Mouse (Mus musculus) kidney, postnatal 36 days (tissue): ENCODE measurements around the gene Pmpcb.
"Not testable (repeated sequence)": the region's sequence is repeated elsewhere in the genome, so short reads cannot be mapped to it uniquely, and the experiment has no call there.

Source experiments
- DNase-seq, 2 experiments: peaks; one replicate each; pipeline ENCODE4 v3.0.0; 2021 to 2022; ENCODE audit warnings: mixed read lengths in 2 of 2

Pmpcb gene

DNA sequence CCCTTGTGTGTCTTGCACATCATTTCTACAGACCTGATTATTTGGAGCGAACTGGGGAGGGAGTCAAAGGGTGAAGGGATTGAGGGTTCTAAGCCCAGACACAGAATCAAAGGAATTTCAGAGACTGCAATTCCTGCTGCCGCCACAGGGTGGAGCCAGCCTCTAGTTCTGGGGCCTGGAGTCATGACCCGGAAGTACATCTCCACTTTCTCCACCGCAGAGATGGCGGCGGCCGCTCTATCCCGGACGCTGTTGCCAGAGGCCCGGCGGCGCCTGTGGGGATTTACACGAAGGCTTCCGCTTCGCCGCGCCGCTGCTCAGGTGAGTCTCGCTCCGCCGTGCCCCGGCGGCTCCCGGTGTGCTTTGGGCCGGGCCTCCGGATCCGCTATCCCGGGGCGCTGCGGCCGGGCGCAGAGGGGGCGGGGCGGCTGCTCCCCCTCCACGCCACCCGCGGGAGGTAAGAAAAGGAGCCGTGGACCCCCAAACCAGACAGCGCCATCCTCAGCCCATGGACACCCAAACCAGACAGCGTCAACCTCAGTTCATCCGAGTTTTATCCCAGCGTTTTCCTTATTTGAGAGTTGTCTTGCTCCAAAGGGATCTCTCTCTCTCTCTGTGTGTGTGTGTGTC, at the start of gene Pmpcb:
Gene Pmpcb (plus strand): TSS at position 186 of the 630 bp plus-strand sequence.
- peak; percentile 90 to 92 for DNase-seq

DNA sequence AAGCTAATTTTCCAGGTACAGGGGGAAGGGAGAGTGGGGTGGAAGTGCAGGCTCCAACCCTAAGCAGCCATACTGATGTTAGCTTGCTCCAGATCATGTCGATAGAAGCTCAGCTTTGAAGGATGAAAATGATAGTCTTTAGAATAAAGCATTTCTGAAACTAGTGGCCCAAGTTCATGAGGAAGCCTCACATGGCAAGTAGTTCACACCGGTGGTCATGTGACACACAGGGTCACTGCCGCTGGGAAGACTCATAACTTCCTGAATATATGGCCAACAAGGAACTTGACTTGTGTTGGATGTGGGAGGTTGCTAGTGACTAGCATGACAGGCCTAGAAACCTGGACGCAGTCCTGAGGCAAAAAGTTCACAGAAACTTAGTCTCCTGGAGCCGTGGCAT, 44.7 kb upstream of the Pmpcb start:
- DNase-seq: no peak

DNA sequence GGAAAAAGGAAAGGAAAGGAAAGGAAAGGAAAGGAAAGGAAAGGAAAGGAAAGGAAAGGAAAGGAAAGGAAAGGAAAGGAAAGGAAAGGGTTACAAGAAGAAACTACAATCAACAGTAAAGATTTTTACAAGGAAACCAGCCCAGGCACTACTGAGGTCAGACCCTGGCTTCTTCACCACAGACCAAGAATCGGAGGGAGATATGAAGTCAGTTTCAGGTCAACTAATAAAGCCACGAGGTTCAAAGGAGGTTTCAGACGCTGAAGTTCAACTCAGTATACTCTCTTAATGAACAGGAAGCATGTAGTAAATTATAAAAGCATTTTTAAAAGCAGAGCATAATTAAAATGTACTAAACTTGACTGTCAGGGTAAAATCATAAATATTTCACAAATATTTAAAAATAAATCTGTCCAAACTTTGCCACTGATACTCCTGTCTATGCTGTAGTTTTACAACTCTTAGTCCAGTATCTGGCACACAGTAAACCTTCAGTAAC, 43.5 kb upstream of the Pmpcb start:
- peak in 1 of 2 experiments; percentile 42 for DNase-seq

DNA sequence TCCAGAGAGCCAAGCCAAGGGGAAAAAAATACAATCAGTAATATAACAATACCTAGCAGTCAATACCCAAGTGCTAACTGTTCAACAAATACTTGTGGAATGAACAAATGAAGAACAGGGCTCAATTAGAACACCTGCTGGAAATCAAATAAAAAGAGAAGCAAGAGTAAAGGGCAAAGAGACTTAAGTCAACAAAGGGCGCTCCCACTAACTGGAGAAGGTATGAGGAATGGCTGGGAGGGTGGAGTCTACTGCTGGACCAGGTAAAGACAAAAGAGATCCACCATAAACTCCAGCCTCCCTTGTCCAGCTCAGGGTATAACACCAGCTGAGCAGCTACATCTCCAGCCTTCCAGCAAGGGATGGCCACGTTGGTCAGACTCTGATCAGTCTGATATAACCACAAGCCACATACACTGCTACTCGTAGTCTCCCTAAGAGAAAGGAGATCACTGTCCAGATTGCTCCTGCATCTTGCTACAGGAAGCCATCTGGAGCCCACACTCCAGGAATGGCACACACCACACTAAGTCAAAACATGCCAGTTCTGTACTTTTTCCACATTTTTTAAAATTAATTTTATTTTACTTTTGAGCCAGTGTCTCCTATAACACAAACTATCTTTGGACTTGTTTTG, 42.0 kb upstream of the Pmpcb start:
- no peak for DNase-seq

DNA sequence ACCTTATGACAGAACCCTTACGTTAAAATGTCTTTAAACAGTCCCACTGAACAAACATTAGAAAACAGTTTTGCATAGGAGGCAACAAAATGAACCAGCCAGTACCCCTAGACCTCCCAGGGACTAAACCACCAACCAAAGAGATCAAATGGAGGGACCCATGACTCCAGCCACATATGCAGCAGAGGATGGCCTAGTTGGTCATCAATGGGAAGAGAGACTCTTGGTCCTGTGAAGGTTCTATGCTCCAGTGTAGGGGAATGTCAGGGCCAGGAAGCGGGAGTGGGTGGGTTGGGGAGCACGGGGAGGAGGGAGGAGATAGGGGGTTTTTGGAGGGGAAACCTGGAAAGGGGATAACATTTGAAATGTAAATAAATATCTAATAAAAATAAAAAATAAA, 37.4 kb upstream of the Pmpcb start:
- DNase-seq: not testable (repeated sequence)

DNA sequence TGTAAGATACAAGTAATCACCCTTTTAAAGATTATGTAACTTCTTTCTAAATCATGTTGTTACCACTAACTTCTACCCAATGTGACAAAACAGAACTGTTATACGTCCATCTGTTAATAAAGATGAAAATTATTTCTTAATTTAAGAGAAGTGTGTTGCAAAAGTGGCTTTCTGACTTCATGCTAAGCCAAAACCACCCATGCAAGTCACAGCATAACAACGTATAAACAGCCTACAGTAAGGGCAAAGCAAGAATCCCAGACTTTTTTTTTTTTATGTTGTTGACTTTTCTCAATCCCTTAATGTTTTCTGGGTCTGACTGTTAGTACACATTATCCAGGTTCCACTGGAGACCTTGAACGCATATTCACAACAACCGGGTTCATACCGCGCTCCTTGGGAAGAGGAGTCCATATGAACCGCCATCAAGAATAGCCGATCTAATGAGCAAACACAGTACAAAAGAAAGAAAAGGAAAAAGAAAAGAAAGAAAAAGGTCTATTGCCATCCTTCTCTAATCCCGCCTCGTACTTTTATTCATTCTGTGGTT, 36.6 kb upstream of the Pmpcb start:
- DNase-seq: no peak

DNA sequence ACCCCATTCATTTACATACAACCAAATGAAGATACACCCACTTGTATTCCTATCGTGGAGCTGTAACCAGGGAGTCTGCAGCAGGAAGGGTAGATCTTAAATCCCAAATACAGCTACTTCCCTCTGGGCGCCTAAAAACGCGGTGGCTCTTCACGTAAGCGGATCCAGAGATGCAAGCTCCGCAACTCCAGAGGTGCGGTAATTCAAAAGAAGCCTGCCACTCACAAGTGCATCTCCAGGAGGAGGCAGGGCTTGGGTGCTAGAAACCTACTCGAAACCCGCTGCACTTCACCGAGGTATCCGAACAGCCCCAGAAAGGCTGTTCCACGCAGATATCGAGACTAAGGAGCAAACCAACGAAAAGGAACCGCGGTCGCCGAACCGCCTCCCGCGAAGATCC, 36.0 kb upstream of the Pmpcb start:
- no peak for DNase-seq

DNA sequence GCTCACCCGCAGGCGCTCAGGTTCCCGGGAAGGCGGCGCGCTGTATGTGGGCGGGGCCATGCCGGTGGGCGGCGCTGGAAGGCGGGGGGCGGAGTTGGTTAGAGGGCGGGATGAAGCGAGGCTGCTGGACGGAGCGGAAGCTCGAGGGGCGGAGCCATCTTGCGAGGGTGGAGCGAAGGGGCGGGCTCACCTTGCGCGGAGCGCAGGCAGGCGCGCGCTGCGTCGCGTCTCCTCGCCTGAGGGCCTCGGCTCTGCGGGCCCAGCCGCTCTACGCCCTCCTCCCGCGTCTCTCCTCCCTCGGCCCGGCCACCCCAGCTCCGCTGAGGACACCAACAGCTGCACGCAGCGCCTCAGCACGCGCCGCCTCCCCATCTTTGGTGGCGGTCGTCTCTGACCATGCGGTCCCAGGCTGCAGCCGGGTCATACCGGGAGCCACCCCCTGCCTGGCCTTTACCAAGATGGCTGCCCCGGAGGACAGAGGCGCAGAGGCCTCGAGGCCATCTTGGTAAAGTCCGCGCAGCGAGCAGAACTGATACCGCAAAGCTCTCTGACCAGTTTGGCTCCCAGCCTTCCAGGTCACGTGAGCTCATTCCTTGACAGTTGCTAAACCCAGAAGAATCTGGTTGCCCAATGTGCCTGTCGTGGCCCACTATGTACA, 35.5 kb upstream of the Pmpcb start, which contains the start of gene Napepld:
Gene Napepld (minus strand): TSS at position 46 of the 658 bp plus-strand sequence.
- peak; percentile 99 for DNase-seq

DNA sequence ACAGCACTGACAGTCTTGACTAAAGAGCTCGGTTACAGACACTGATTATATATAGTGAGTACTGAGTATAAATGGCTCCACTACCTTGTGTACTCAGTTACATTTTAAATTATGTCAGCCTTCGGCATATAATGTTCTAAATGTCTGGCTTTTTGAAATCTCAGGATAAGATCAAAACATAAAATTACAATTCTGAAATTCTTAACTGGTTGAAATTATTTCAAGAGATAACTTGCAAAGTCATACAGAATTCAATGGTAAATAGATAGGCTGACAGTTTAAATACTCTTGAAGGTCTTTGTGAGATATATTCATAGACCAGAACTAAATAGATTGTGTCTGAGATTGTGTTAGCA, 35.0 kb upstream of the Pmpcb start:
- DNase-seq: no peak

DNA sequence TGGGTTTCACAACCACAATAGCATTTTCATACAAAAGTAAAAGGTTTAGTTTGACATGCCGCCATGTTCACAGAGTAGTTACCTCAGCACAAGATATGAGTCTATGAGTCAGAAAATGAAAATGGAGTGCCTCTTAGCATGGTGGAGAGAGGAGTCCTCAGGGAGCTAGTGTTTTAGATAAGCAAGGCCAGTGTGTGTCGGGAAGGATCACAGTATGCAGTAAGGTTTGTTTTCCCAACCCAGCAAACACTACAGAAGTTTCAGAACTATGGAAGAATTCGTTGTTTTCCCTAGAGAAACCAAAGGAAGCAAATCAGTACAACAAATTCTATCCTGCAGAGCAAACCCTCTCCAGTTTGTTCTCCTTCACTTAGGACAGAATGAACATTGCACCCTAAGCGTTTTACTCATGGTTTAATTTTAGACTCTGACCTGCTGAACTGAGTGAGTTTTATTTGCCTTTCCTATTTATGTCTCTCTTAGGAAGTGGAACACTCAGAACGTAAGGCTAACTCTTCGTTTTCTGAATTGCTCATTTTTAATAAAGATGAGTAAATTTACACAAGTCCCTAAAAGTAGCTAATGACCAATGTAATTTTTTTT, 34.0 kb upstream of the Pmpcb start:
- peak in 1 of 2 experiments; percentile 59 for DNase-seq

DNA sequence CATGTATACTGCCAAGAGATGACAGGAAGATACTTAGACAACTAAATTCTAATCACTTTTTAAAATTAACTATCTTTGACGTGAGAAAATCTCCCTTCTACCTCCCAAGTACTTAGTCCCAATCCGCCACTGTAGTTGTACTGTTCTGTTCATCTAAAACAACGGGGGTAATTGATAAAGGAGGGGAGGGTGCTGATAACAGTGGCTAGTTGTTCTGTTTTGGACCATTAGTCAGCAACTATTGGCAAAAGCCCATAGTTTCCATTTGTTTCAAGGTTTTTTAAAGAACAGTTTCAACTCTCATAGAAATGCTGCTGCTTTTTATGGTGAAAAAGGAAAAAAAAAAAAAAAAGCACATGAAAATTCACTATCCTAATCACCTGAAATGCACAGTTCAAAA, 33.2 kb upstream of the Pmpcb start:
- no peak for DNase-seq

DNA sequence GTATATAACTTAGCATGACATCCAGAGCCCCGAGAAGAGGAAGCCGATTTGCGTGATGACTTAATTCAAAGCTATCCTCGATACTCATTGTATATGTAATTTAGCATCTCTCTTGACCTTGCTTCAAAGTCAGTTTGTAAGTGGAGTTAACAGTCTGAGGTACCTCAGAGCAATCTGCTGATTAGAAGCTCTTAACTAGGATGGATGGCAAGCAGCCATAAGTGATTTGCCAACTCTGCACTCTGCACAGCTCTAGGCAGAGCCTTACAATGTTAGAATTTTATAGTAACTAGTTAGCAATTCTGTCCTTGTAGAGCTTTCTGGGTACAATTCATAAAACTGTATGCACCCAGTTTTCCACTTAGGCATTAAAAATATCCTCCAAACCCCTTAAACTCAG, 30.4 kb upstream of the Pmpcb start:
- DNase-seq: peak; percentile 13 to 27

DNA sequence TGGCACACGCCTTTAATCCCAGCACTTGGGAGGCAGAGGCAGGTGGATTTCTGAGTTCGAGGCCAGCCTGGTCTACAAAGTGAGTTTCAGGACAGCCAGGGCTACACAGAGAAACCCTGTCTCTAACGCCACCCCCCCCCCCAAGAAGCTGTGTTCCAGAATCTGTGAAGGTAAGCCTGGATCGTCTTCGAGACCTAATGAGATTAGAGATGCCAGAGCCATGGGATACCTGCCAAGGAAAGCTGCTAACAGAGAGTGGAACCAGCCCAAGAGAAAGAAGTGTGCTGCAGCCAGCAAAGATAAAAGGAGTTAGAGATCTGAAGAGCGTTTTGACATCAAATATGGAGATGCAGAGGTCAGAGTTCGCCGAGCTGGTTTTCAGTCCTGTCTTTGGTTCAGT, 28.9 kb upstream of the Pmpcb start:
- not testable (repeated sequence) for DNase-seq

DNA sequence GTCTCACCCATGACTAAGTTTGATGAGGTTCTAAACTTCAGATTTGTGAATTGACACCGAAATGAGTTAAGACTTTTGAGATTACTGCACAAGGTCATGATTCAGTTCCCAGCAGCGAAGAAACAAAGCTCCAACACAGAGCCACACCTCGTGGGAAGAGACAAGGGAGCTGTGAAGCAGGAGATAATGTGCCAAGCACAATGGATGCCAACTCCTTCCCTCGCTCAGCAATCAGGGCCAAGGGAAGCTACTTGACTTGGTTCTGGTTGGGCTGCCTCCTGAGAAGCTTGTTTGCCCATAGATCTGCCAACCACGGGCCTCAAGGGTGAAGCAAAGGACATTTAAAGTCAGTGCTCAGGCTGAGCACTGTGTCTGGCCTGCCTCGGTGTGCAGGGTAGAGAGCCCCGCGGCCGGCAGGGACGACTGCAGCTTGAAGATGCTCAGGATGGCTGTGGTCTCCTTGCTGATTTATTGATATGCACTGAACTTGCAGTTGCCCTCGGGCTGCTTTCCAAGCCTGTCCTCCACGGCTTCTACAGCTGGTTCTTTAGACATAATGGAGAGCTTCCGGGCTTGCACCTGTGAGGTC, 24.7 kb upstream of the Pmpcb start:
- DNase-seq: no peak

DNA sequence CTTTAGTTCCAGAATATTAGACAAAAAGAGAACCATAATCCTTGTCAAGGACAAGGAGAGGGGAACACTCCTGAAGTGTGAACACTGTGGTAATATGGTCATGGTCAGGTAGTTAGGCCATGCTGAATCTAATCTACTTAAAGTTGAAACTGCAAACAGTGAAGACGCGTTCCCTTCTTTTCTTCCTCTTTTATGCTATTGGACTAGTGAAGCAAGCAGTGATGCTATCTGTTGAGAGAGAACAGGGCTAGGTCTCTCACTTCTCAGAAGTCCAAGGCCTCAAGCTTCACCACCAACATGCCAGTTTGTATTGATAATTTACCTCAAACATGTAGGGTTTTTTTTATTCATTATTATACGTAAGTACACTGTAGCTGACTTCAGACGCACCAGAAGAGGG, 22.5 kb upstream of the Pmpcb start:
- DNase-seq: no peak

DNA sequence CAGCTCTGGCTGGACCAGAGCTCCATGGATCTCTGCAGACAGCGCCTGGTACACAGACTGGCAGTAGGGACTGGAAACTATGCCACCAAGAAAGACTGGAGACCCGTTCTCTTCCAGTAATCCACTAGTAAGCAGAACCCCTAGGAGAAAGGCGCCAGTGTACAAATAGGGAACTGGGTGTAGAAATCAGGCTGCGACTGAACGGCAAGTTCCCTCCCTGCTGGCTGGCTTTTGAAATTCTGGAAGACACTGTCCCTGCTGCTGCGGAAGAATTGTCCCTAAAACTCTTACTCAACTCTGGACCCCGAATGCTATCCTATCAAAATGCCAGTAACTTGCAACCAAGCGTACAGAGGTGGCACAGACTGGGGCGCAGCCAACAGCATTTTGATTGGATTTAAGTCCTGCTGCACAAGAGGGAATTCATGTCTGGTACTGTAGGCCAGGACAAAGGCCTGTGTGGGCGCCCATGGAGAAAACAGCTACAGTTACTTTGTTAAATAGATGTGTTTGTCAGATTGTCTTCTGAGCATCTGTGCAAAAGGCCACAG, 19.7 kb upstream of the Pmpcb start:
- no peak for DNase-seq

DNA sequence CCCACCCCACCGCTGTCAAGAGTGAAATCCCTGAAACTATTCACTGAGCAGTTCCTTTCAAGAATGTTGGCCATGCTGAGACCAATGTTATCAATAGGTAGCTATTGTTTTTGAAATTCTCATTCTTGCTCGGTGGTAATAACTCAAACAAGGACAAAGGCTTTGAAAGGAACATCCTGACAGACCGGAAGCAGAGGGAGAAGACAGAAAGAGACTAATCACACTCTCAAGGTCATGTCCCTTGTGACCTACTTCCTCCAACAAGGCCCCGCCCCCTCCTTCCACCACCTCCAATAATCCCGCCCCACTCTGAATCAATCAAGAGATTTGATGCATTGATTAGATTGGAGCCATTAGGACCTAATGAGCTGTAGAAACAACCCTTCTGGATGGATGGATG, 18.4 kb upstream of the Pmpcb start:
- DNase-seq: no peak

DNA sequence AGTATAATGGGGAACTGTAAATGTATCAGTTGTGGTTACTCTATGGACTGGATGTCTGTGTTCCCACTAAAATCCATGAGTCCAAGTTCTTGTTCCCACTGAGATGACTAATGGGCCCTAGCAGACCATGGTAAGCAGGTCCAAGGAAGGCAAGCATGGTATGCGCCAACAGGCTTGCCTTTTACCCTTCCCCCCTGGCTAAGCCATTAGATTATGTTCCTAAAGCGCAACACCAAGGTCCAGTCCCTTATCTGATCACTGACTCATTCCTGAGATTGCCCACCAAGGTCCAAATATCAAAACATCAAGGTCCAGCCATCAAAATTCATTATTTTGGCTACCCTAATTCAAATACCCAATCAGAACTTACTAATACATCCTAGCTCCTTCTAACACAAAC, 17.7 kb upstream of the Pmpcb start:
- DNase-seq: no peak

DNA sequence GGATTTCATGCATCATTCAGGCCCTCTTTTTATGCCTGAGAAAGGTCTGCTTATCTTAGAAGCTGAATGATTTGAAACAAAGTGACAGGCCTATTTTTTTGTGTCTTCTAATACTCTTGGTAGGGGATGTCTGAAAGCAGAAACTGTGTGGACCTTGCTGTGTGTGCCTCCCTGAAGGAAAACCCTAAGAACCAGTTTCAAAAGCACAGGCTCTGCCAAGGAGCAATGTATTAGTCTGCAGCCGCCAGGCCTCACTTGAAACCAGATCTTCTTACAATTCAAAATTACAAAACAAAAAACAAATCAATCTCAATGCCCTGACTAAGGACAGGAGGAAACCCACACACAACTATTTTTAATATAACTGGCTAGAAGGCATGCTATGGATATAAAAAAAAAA, 12.5 kb upstream of the Pmpcb start:
- no peak for DNase-seq

DNA sequence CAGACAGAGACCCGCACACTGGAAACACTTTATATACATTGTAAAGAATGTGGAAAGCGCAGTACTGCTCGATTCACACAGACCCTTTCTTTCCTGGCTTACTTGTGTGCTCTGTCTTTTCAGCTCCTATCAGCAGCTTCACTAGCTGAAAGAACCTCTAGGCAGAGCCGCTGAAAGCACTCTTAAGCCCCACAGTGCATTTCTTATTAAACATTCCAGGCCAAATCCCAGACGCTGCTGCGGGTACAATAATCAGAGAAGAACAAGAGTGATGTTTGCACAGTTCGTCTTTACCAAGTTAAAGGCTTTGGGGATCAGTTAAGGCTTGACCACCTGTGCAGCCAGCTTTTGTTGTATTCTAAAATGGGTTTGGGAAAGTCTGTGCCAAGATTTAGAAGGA, 12.1 kb upstream of the Pmpcb start:
- no peak for DNase-seq

DNA sequence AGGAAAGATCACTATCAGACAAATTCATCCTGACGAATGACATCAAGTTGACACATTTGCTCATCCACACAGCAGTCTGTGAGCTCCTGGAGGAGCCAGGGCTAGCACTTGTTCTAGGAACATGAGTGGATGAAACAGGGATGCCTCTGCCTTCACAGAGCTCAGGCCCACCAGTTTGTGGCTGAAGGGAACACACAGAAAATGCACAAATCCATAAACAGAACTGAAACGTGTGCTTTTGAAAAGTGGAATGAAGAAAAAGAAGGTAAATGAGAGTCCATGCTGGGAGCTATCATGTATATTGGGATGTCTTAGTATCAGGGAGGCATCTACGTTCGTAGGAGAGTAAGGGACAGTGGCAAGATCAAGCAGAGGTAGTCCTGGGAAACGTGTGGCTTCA, 7.8 kb upstream of the Pmpcb start:
- no peak for DNase-seq

DNA sequence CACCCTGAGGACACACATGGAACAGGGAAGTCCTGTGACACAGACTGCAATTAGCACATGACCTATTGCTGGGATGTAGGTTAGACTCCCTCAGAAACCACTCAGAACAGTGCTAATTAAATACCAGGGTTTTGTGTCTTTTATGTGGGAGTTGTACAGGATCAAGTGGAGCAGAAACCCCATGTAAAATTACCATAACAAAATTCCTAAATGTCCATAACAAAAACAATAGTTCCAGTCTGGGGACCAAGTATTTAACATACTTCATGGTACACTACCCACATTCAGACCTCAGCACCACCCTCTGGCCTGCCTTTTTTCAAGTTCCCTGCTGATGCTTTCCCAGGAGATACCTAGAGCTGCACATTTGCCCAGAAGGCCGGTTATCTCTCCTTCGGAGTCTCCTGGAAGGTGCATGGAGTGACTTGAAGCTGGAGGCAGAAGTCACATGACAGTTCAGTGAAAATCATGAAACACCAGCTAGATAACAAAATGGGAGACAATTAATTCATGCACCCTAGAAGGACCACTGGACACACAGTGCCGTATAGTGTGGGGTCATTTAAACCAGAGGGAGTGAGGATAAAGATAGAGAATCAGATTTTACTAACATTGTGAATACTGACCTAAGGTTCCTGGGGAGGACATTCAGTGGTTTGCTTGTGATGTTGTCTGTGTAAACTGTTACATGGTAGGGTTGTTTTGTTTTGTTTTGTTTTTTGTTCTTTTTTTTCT, 4.6 kb upstream of the Pmpcb start:
- no peak for DNase-seq
